Mouse (Mus musculus) thymus, postnatal 36 days (tissue): ENCODE measurements around the gene Rhag.

ENCODE experiments used
- DNase-seq, 2 experiments: peaks; one replicate each; pipeline ENCODE4 v3.0.0; 2022; ENCODE audit warnings: mixed read lengths in 2 of 2

Rhag gene

GRCm38 (mm10) chr17:40877741-40878140 is 66.8 kb downstream of the Rhag start:
- no peak for DNase-seq

DNA sequence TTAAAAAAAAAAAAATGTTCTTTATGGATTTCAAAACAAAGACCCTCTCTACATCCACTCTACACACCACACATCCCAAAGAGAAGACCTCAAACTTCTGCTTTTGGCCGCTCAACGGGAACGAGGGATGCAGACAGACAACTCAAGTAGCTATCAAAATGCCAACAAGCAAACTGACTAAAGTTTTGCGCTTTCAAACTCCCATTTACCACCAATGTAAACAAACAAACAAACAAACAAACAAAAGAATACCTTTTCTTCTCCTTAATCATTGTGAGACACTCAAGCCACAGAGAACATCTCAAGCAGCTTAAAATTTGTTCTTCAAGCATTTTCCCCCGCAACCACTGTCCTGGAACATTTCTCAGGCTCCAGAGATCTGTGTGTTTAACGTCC is 68.6 kb downstream of the Rhag start:
- DNase-seq: no peak

DNA sequence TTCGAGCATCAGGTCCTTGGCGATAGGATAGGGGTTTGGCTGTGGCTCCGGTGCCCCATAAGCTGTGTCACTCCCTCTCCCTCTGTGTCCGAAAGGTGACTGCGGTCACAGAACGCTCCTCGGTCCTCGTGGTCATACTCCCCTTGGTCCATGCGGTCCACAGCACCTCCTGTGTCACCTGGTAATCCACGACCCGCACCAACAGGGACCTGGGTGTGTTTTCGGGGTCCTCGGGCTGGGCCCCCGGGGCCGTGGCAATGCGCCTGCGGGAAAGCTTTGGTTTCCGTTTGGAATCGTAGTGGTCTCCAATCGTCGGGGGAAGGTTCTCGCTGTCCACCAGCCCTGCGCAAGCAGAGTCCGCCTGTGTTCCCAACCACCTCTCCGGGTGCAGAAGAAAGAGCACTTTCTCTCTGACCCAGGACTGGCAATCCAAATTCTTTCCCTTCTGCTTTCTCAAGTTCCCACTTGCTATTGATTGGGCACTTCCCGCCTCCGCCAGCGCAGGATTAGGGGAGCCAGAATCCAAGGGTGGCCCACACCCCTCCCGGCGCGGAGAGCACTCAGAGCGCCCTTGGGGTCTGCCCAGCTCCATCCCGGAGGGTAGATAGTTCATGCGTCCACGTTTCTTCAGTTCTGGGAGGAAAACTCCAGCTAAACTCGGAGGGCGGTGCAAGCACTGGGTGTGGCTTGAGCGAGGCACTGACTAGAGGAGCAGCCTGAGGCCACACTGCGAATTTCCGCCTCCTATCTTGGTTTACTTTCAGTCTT is 69.2 kb downstream of the Rhag start, which contains the start of gene 9130008F23Rik:
Gene 9130008F23Rik (minus strand): TSS at position 636 of the 768 bp plus-strand sequence.
- no peak for DNase-seq

GRCm38 (mm10) chr17:40882172-40882571 is 71.2 kb downstream of the Rhag start:
- no peak for DNase-seq

DNA sequence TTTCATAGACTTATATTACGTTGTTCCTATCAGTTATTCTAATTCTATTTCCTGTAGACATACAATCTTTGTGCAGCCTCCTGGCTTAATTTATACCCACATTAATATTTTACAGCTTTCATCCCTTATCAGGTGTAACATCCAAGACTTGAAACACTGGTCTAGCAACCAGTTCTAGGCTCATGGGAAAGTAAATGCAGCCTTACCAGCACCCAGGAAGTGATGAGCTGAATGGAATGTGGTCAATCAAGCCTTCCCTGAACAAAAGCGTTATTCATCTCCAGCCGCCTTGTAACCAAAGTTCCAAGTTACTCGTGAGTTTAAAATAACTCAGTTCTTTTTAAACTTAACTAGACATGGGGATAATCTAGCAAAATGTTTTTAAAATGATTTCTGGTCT is 74.2 kb downstream of the Rhag start:
- no peak for DNase-seq

- DNase-seq: no peak
Measured at GRCm38 (mm10) chr17:40887849-40888536, 77.1 kb downstream of the Rhag start.
